Mouse (Mus musculus) lung, postnatal 0 days (tissue): ENCODE measurements around the gene Rabac1.

ENCODE experiments used
- CTCF ChIP-seq: IDR thresholded peaks from 2 replicates; pipeline ENCODE4 v1.5.1; 2016; ENCODE audit warnings: antibody characterized with exemption, mild to moderate bottlenecking
- EP300 ChIP-seq: IDR thresholded peaks from 2 replicates; pipeline ENCODE4 v1.6.1; 2016; ENCODE audit warnings: antibody characterized with exemption, mild to moderate bottlenecking, control low read depth

DNA sequence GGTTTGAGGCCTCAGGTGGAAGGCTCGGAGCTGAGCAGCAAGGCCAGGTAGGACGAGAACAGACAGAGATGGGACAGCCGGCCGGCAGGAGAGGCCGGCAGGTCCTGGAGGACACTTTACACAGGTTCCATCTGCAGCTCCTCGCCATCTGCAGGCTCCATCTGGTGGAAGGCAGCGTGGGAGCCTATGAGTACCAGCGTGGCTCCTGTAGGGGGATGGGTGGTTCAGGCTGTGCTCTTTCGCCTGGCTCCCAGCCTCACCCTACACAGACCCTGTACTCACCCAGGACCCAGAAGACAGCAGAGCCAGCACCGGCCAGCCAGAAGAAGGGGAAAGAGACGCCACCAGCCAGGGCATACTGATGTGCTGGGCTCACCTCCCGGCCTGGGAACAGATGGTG is 2.7 kb downstream of the Rabac1 start:
- TF ChIP-seq EP300 (no peak), CTCF (0 out of 2 replicates have a peak, but pooled peaks have one; percentile 3)
